Mouse (Mus musculus): ENCODE measurements at regions not wholly inside any gene's neighbourhood (a gene's known extent, or its start where the extent isn't known, plus 50 kb on each side); places are given as distances from the start of the nearest gene placed in this dataset.

- no peak for DNase-seq (ENCODE audit: low spot score)
- no peak overlapping the region for H3K9ac ChIP-seq (ENCODE audit: low read length)
- no peak for ATAC-seq (replicated peaks; ENCODE audit: low FRiP score, low TSS enrichment, low read depth)
- no peaks in the 10 kb centered on the region for H3K27me3 ChIP-seq (replicated peaks; ENCODE audit: control insufficient read depth, insufficient read depth, low read length)
- 84% methylated on average over 4 of the region's 4 CpGs for WGBS
- no peak overlapping the region for H3K27ac ChIP-seq (ENCODE audit: low read depth)
- no peaks in the 10 kb centered on the region for H3K4me1 ChIP-seq (replicated peaks; ENCODE audit: control insufficient read depth, insufficient read depth, low read length)
- no peaks in the 10 kb centered on the region for H3K9me3 ChIP-seq (ENCODE audit: control insufficient read depth, low read length)
- no peak overlapping the region for H3K4me2 ChIP-seq (ENCODE audit: low read length)
- H3K4me3 ChIP-seq (ENCODE audit: low read depth, low read length): no peak overlapping the region
- H3K36me3 ChIP-seq (ENCODE audit: control insufficient read depth, insufficient read depth, low read length): no peaks in the 10 kb centered on the region
Observed at GRCm38 (mm10) chr15:68754834-68755233, 2254.1 kb upstream of the Lrrc6 start.

- Histone ChIP-seq H3K4me3 (ENCODE audit: low read depth, low read length) (no peak overlapping the region), H3K27ac (ENCODE audit: low read depth) (no peak overlapping the region), H3K4me1 (replicated peaks; ENCODE audit: control insufficient read depth, insufficient read depth, low read length) (no peaks in the 10 kb centered on the region), H3K27me3 (replicated peaks; ENCODE audit: control insufficient read depth, insufficient read depth, low read length) (no peaks in the 10 kb centered on the region), H3K4me2 (ENCODE audit: low read length) (no peak overlapping the region), H3K9ac (ENCODE audit: low read length) (no peak overlapping the region), H3K36me3 (ENCODE audit: control insufficient read depth, insufficient read depth, low read length) (no peaks in the 10 kb centered on the region), H3K9me3 (ENCODE audit: control insufficient read depth, low read length) (no peaks in the 10 kb centered on the region)
- ATAC-seq (replicated peaks; ENCODE audit: low FRiP score, low TSS enrichment, low read depth) (no peak), DNase-seq (ENCODE audit: low spot score) (no peak)
- WGBS: 83% methylated on average over 7 of the region's 7 CpGs
Observed at GRCm38 (mm10) chr15:68739344-68739743, 2238.6 kb upstream of the Lrrc6 start.

- ATAC-seq (replicated peaks; ENCODE audit: low FRiP score, low TSS enrichment, low read depth) (no peak), DNase-seq (ENCODE audit: low spot score) (no peak)
- WGBS: 76% methylated on average over 5 of the region's 5 CpGs
Observed at GRCm38 (mm10) chr15:68721250-68721649, 2220.5 kb upstream of the Lrrc6 start.

GRCm38 (mm10) chr15:68719486-68719885 lies 2218.8 kb upstream of the Lrrc6 start:
- no peak for ATAC-seq (replicated peaks; ENCODE audit: low FRiP score, low TSS enrichment, low read depth)
- Histone ChIP-seq H3K4me2 (ENCODE audit: low read length) (no peak overlapping the region), H3K9me3 (ENCODE audit: control insufficient read depth, low read length) (no peaks in the 10 kb centered on the region), H3K27ac (ENCODE audit: low read depth) (no peak overlapping the region), H3K4me3 (ENCODE audit: low read depth, low read length) (no peak overlapping the region), H3K4me1 (replicated peaks; ENCODE audit: control insufficient read depth, insufficient read depth, low read length) (no peaks in the 10 kb centered on the region), H3K27me3 (replicated peaks; ENCODE audit: control insufficient read depth, insufficient read depth, low read length) (no peaks in the 10 kb centered on the region), H3K36me3 (ENCODE audit: control insufficient read depth, insufficient read depth, low read length) (no peaks in the 10 kb centered on the region), H3K9ac (ENCODE audit: low read length) (no peak overlapping the region)
- no peak for DNase-seq (ENCODE audit: low spot score)
- 70% methylated on average over 12 of the region's 12 CpGs for WGBS

More at GRCm38 (mm10) chr15:68721250-68721649, 2220.5 kb upstream of the Lrrc6 start:
- Histone ChIP-seq H3K36me3 (ENCODE audit: control insufficient read depth, insufficient read depth, low read length) (no peaks in the 10 kb centered on the region), H3K4me2 (ENCODE audit: low read length) (no peak overlapping the region), H3K9me3 (ENCODE audit: control insufficient read depth, low read length) (no peaks in the 10 kb centered on the region), H3K9ac (ENCODE audit: low read length) (no peak overlapping the region), H3K4me3 (ENCODE audit: low read depth, low read length) (no peak overlapping the region), H3K27me3 (replicated peaks; ENCODE audit: control insufficient read depth, insufficient read depth, low read length) (no peaks in the 10 kb centered on the region), H3K4me1 (replicated peaks; ENCODE audit: control insufficient read depth, insufficient read depth, low read length) (no peaks in the 10 kb centered on the region), H3K27ac (ENCODE audit: low read depth) (no peak overlapping the region)

- Histone ChIP-seq H3K4me1 (replicated peaks; ENCODE audit: control insufficient read depth, insufficient read depth, low read length) (no peaks in the 10 kb centered on the region), H3K4me2 (ENCODE audit: low read length) (no peak overlapping the region), H3K36me3 (ENCODE audit: control insufficient read depth, insufficient read depth, low read length) (no peaks in the 10 kb centered on the region), H3K27me3 (replicated peaks; ENCODE audit: control insufficient read depth, insufficient read depth, low read length) (no peaks in the 10 kb centered on the region), H3K4me3 (ENCODE audit: low read depth, low read length) (no peak overlapping the region), H3K9ac (ENCODE audit: low read length) (no peak overlapping the region), H3K27ac (ENCODE audit: low read depth) (no peak overlapping the region), H3K9me3 (ENCODE audit: control insufficient read depth, low read length) (no peaks in the 10 kb centered on the region)
- WGBS: 84% methylated on average over 4 of the region's 4 CpGs
- ATAC-seq (replicated peaks; ENCODE audit: low FRiP score, low TSS enrichment, low read depth): no peak
- DNase-seq (ENCODE audit: low spot score): no peak
Observed at GRCm38 (mm10) chr15:68714337-68714736, 2213.6 kb upstream of the Lrrc6 start.

GRCm38 (mm10) chr15:68707306-68707705 lies 2206.6 kb upstream of the Lrrc6 start:
- Histone ChIP-seq H3K4me2 (ENCODE audit: low read length) (no peak overlapping the region), H3K4me3 (ENCODE audit: low read depth, low read length) (no peak overlapping the region), H3K36me3 (ENCODE audit: control insufficient read depth, insufficient read depth, low read length) (no peaks in the 10 kb centered on the region), H3K27me3 (replicated peaks; ENCODE audit: control insufficient read depth, insufficient read depth, low read length) (no peaks in the 10 kb centered on the region), H3K27ac (ENCODE audit: low read depth) (no peak overlapping the region), H3K4me1 (replicated peaks; ENCODE audit: control insufficient read depth, insufficient read depth, low read length) (no peaks in the 10 kb centered on the region), H3K9me3 (ENCODE audit: control insufficient read depth, low read length) (no peaks in the 10 kb centered on the region), H3K9ac (ENCODE audit: low read length) (no peak overlapping the region)
- DNase-seq (ENCODE audit: low spot score): no peak
- ATAC-seq (replicated peaks; ENCODE audit: low FRiP score, low TSS enrichment, low read depth): no peak
- 93% methylated on average over 3 of the region's 3 CpGs for WGBS

- no peaks in the 10 kb centered on the region for H3K27me3 ChIP-seq (replicated peaks; ENCODE audit: control insufficient read depth, insufficient read depth, low read length)
- DNase-seq (ENCODE audit: low spot score) (no peak), ATAC-seq (replicated peaks; ENCODE audit: low FRiP score, low TSS enrichment, low read depth) (no peak)
- 32% methylated on average over 5 of the region's 5 CpGs for WGBS
- no peaks in the 10 kb centered on the region for H3K4me1 ChIP-seq (replicated peaks; ENCODE audit: control insufficient read depth, insufficient read depth, low read length)
- no peaks in the 10 kb centered on the region for H3K9me3 ChIP-seq (ENCODE audit: control insufficient read depth, low read length)
- no peak overlapping the region for H3K4me2 ChIP-seq (ENCODE audit: low read length)
- no peak overlapping the region for H3K9ac ChIP-seq (ENCODE audit: low read length)
- no peak overlapping the region for H3K27ac ChIP-seq (ENCODE audit: low read depth)
- H3K36me3 ChIP-seq (ENCODE audit: control insufficient read depth, insufficient read depth, low read length): no peaks in the 10 kb centered on the region
- no peak overlapping the region for H3K4me3 ChIP-seq (ENCODE audit: low read depth, low read length)
Observed at GRCm38 (mm10) chr15:68695041-68695650, 2194.4 kb upstream of the Lrrc6 start.

GRCm38 (mm10) chr15:68667462-68667861 lies 2166.8 kb upstream of the Lrrc6 start:
- H3K27me3 ChIP-seq (replicated peaks; ENCODE audit: control insufficient read depth, insufficient read depth, low read length): no peaks in the 10 kb centered on the region
- H3K9me3 ChIP-seq (ENCODE audit: control insufficient read depth, low read length): no peaks in the 10 kb centered on the region
- no peak overlapping the region for H3K27ac ChIP-seq (ENCODE audit: low read depth)
- H3K4me1 ChIP-seq (replicated peaks; ENCODE audit: control insufficient read depth, insufficient read depth, low read length): no peaks in the 10 kb centered on the region
- H3K36me3 ChIP-seq (ENCODE audit: control insufficient read depth, insufficient read depth, low read length): no peaks in the 10 kb centered on the region
- H3K9ac ChIP-seq (ENCODE audit: low read length): no peak overlapping the region
- H3K4me3 ChIP-seq (ENCODE audit: low read depth, low read length): no peak overlapping the region
- no peak overlapping the region for H3K4me2 ChIP-seq (ENCODE audit: low read length)
- WGBS: 70% methylated on average over 1 of the region's 1 CpGs
- no peak for DNase-seq (ENCODE audit: low spot score)
- no peak for ATAC-seq (replicated peaks; ENCODE audit: low FRiP score, low TSS enrichment, low read depth)

GRCm38 (mm10) chr15:68665331-68665730 lies 2164.6 kb upstream of the Lrrc6 start:
- H3K27ac ChIP-seq (ENCODE audit: low read depth): no peak overlapping the region
- H3K4me3 ChIP-seq (ENCODE audit: low read depth, low read length): no peak overlapping the region
- H3K9me3 ChIP-seq (ENCODE audit: control insufficient read depth, low read length): no peaks in the 10 kb centered on the region
- DNase-seq (ENCODE audit: low spot score) (no peak), ATAC-seq (replicated peaks; ENCODE audit: low FRiP score, low TSS enrichment, low read depth) (no peak)
- no peak overlapping the region for H3K9ac ChIP-seq (ENCODE audit: low read length)
- H3K36me3 ChIP-seq (ENCODE audit: control insufficient read depth, insufficient read depth, low read length): no peaks in the 10 kb centered on the region
- no peak overlapping the region for H3K4me2 ChIP-seq (ENCODE audit: low read length)
- no peaks in the 10 kb centered on the region for H3K4me1 ChIP-seq (replicated peaks; ENCODE audit: control insufficient read depth, insufficient read depth, low read length)
- no peaks in the 10 kb centered on the region for H3K27me3 ChIP-seq (replicated peaks; ENCODE audit: control insufficient read depth, insufficient read depth, low read length)
